Mouse (Mus musculus) layer of hippocampus, adult 9-10 months (tissue): ENCODE results near the gene Tmem159.
A peak's percentile ranks its signal among the peaks of the same experiment; 100 is the strongest.

Experiments
- DNase-seq: peaks from one replicate; pipeline ENCODE4 v3.0.0; 2022; ENCODE audit warnings: low spot score

Tmem159 gene

GRCm38 (mm10) chr7:120142743-120143142 lies 40.6 kb downstream of the Tmem159 start:
- DNase-seq = no peak

GRCm38 (mm10) chr7:120145191-120145590 lies 43.0 kb downstream of the Tmem159 start, which contains the start of gene Zp2:
Gene Zp2, minus strand, starts transcription at chr7:120145291.
- DNase-seq = no peak

- DNase-seq = no peak
Measured at GRCm38 (mm10) chr7:120150257-120150656, 48.1 kb downstream of the Tmem159 start.

- no peak for DNase-seq
Measured at GRCm38 (mm10) chr7:120150898-120151297, 48.7 kb downstream of the Tmem159 start.

- DNase-seq = peak; percentile 50
Measured at GRCm38 (mm10) chr7:120156841-120157409, 54.8 kb downstream of the Tmem159 start.

GRCm38 (mm10) chr7:120157575-120158061 lies 55.5 kb downstream of the Tmem159 start:
- DNase-seq = no peak

GRCm38 (mm10) chr7:120158121-120158613 lies 56.0 kb downstream of the Tmem159 start:
- DNase-seq = no peak

- no peak for DNase-seq
Measured at GRCm38 (mm10) chr7:120163581-120164251, 61.6 kb downstream of the Tmem159 start.
